Mouse (Mus musculus) heart, adult 2 months (tissue): ENCODE data around the gene Pecam1.

Experiments used
- CTCF ChIP-seq: fragments of 200-600 bp; IDR thresholded peaks from 2 replicates; pipeline ENCODE4 v1.8.1; 2022; ENCODE audit warnings: antibody characterized with exemption, mild to moderate bottlenecking, moderate library complexity
- EP300 ChIP-seq: fragments of 200-500 bp; IDR thresholded peaks from 2 replicates; pipeline ENCODE4 v1.6.1; 2011; ENCODE audit warnings: low read depth, low read length, control low read depth; ENCODE audit not compliant: insufficient read depth
- POLR2A ChIP-seq: fragments of 200-500 bp; IDR thresholded peaks from 2 replicates; pipeline ENCODE4 v1.6.1; 2011; ENCODE audit warnings: mild to moderate bottlenecking, low read depth, low read length, control low read depth; ENCODE audit not compliant: insufficient read depth

GRCm38 (mm10) chr11:106716568-106716967 lies 33.9 kb downstream of the Pecam1 start:
- TF ChIP-seq CTCF (no peak), POLR2A (no peak), EP300 (no peak)
